Mouse (Mus musculus): ENCODE data around the gene Spindoc. TPM values are rescaled to one million over a fixed set of nuclear protein-coding genes. Genes with fewer than 3 reads are reported as not detected.

Gene Spindoc
- polyA plus RNA-seq (2014; fragmentation: Nextera tagmentation; extraction: Ambion mirVana), result 15.8 and 22.6 TPM in 2 replicates

GRCm38 (mm10) chr19:7382903-7383865 is at the start of gene Spindoc:
Gene Spindoc, minus strand, starts transcription at chr19:7382994.
- peak within 1 kb of the TSS; percentile 77 for H3K4me3 ChIP-seq (ENCODE audit: low read depth, low read length)
- no peaks in the 10 kb centered on the region for H3K36me3 ChIP-seq (ENCODE audit: control insufficient read depth, insufficient read depth, low read length)
- H3K27ac ChIP-seq (ENCODE audit: low read depth, low read length), result peak within 1 kb of the TSS; percentile 91
- peaks cover 13% of the 10 kb centered on the region for H3K4me1 ChIP-seq (ENCODE audit: control insufficient read depth, insufficient read depth, low read length)
- H3K9ac ChIP-seq (replicated peaks; ENCODE audit: low read depth, low read length), result peak within 1 kb of the TSS; percentile 79
- ATAC-seq (ENCODE audit: low read depth), result peak; percentile 98
- no peaks in the 10 kb centered on the region for H3K27me3 ChIP-seq (ENCODE audit: control insufficient read depth, insufficient read depth, low read length)
- under 1% methylated on average over 45 of the region's 52 CpGs for WGBS
- no peaks in the 10 kb centered on the region for H3K9me3 ChIP-seq (ENCODE audit: control insufficient read depth, low read length)
- peak within 1 kb of the TSS; percentile 53 for H3K4me2 ChIP-seq (ENCODE audit: low read depth, low read length)

DNA sequence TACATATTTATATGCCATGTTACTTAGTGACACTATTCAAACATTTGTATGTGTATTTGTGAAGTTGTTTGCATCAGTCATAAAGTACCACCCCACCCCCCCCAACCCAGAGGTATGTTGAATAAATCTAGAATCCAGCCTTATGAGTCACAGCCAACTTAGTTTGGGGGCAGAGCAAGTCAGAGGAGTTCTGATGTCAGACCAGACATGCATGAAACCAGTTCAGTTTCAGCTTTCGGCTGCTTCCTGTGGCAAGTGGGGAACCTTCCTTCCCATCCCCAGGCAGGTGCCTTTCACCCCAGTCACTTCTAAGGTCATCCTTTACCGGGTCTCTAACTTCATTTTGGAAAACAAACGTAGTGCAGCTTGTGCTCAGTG is 42.6 kb upstream of the Spindoc start:
- WGBS, result 54% methylated on average over 3 of the region's 3 CpGs
- Histone ChIP-seq H3K4me1 (ENCODE audit: control insufficient read depth, insufficient read depth, low read length) (peaks cover 52% of the 10 kb centered on the region), H3K27me3 (ENCODE audit: control insufficient read depth, insufficient read depth, low read length) (no peaks in the 10 kb centered on the region), H3K9ac (replicated peaks; ENCODE audit: low read depth, low read length) (no peak overlapping the region), H3K4me2 (ENCODE audit: low read depth, low read length) (peak overlapping the region; percentile 91; the same call in 1 of the 2 replicates), H3K9me3 (ENCODE audit: control insufficient read depth, low read length) (no peaks in the 10 kb centered on the region), H3K4me3 (ENCODE audit: low read depth, low read length) (no peak overlapping the region), H3K36me3 (ENCODE audit: control insufficient read depth, insufficient read depth, low read length) (peaks cover 54% of the 10 kb centered on the region), H3K27ac (ENCODE audit: low read depth, low read length) (no peak overlapping the region)
- ATAC-seq (ENCODE audit: low read depth), result no peak

- H3K4me1 ChIP-seq (ENCODE audit: control insufficient read depth, insufficient read depth, low read length), result peaks cover 58% of the 10 kb centered on the region
- peaks cover 50% of the 10 kb centered on the region for H3K36me3 ChIP-seq (ENCODE audit: control insufficient read depth, insufficient read depth, low read length)
- H3K9ac ChIP-seq (replicated peaks; ENCODE audit: low read depth, low read length), result peak overlapping the region; percentile 73; the same call in 1 of the 2 replicates
Measured at GRCm38 (mm10) chr19:7424590-7425397, 42.0 kb upstream of the Spindoc start.

GRCm38 (mm10) chr19:7424131-7424530 is 41.3 kb upstream of the Spindoc start:
- H3K27me3 ChIP-seq (ENCODE audit: control insufficient read depth, insufficient read depth, low read length), result no peaks in the 10 kb centered on the region
- no peaks in the 10 kb centered on the region for H3K9me3 ChIP-seq (ENCODE audit: control insufficient read depth, low read length)
- 58% methylated on average over 7 of the region's 7 CpGs for WGBS
- H3K9ac ChIP-seq (replicated peaks; ENCODE audit: low read depth, low read length), result peak overlapping the region; percentile 73
- ATAC-seq (ENCODE audit: low read depth), result no peak
- peak overlapping the region; percentile 88 for H3K27ac ChIP-seq (ENCODE audit: low read depth, low read length)
- H3K4me3 ChIP-seq (ENCODE audit: low read depth, low read length), result peak overlapping the region; percentile 39
- peaks cover 44% of the 10 kb centered on the region for H3K36me3 ChIP-seq (ENCODE audit: control insufficient read depth, insufficient read depth, low read length)
- H3K4me1 ChIP-seq (ENCODE audit: control insufficient read depth, insufficient read depth, low read length), result peaks cover 64% of the 10 kb centered on the region
- H3K4me2 ChIP-seq (ENCODE audit: low read depth, low read length), result peak overlapping the region; percentile 91

More at GRCm38 (mm10) chr19:7424590-7425397, 42.0 kb upstream of the Spindoc start:
- H3K9me3 ChIP-seq (ENCODE audit: control insufficient read depth, low read length), result no peaks in the 10 kb centered on the region
- H3K4me2 ChIP-seq (ENCODE audit: low read depth, low read length), result peak overlapping the region; percentile 91; the same call in 1 of the 2 replicates
- H3K27ac ChIP-seq (ENCODE audit: low read depth, low read length), result peak overlapping the region; percentile 55; the same call in 1 of the 2 replicates
- peak overlapping the region; percentile 10; the same call in 1 of the 2 replicates for H3K4me3 ChIP-seq (ENCODE audit: low read depth, low read length)
- ATAC-seq (ENCODE audit: low read depth), result no peak
- 49% methylated on average over 8 of the region's 8 CpGs for WGBS
- H3K27me3 ChIP-seq (ENCODE audit: control insufficient read depth, insufficient read depth, low read length), result no peaks in the 10 kb centered on the region

DNA sequence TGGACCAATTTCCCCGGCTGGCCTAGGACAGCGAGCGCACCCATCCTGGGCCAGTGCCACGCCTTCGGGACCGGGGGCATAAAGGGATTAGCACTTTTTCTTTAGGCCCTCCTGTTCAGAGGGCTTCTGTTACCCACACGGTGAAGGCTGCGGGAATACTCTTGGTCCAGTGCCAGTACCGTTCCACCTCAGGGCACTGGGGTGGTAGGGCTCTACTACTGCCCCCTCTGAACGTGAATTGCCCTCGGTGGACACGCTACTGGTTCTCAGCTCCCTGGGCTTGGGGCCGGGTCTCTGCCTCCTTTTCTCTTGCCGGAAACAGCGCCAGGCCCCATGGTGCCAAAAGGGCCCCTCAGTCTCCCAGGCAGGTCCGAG is 40.8 kb upstream of the Spindoc start:
- peaks cover 42% of the 10 kb centered on the region for H3K36me3 ChIP-seq (ENCODE audit: control insufficient read depth, insufficient read depth, low read length)
- no peaks in the 10 kb centered on the region for H3K27me3 ChIP-seq (ENCODE audit: control insufficient read depth, insufficient read depth, low read length)
- peak overlapping the region; percentile 88 for H3K27ac ChIP-seq (ENCODE audit: low read depth, low read length)
- H3K4me2 ChIP-seq (ENCODE audit: low read depth, low read length), result peak overlapping the region; percentile 91
- H3K4me3 ChIP-seq (ENCODE audit: low read depth, low read length), result peak overlapping the region; percentile 39
- no peak; the same call in 1 of the 2 replicates for ATAC-seq (ENCODE audit: low read depth)
- no peaks in the 10 kb centered on the region for H3K9me3 ChIP-seq (ENCODE audit: control insufficient read depth, low read length)
- peak overlapping the region; percentile 73 for H3K9ac ChIP-seq (replicated peaks; ENCODE audit: low read depth, low read length)
- 14% methylated on average over 16 of the region's 16 CpGs for WGBS
- H3K4me1 ChIP-seq (ENCODE audit: control insufficient read depth, insufficient read depth, low read length), result peaks cover 69% of the 10 kb centered on the region

- peak overlapping the region; percentile 73 for H3K9ac ChIP-seq (replicated peaks; ENCODE audit: low read depth, low read length)
- no peaks in the 10 kb centered on the region for H3K27me3 ChIP-seq (ENCODE audit: control insufficient read depth, insufficient read depth, low read length)
- ATAC-seq (ENCODE audit: low read depth), result peak; percentile 64
- H3K4me1 ChIP-seq (ENCODE audit: control insufficient read depth, insufficient read depth, low read length), result peaks cover 69% of the 10 kb centered on the region
- peak overlapping the region; percentile 39 for H3K4me3 ChIP-seq (ENCODE audit: low read depth, low read length)
- H3K9me3 ChIP-seq (ENCODE audit: control insufficient read depth, low read length), result no peaks in the 10 kb centered on the region
- peaks cover 40% of the 10 kb centered on the region for H3K36me3 ChIP-seq (ENCODE audit: control insufficient read depth, insufficient read depth, low read length)
- peak overlapping the region; percentile 88 for H3K27ac ChIP-seq (ENCODE audit: low read depth, low read length)
- H3K4me2 ChIP-seq (ENCODE audit: low read depth, low read length), result peak overlapping the region; percentile 91
- WGBS, result 10% methylated on average over 51 of the region's 51 CpGs
Measured at GRCm38 (mm10) chr19:7423028-7423655, 40.3 kb upstream of the Spindoc start.

GRCm38 (mm10) chr19:7422656-7423027 is 39.8 kb upstream of the Spindoc start:
- 3% methylated on average over 21 of the region's 35 CpGs for WGBS
- H3K4me2 ChIP-seq (ENCODE audit: low read depth, low read length), result peak overlapping the region; percentile 91
- H3K4me3 ChIP-seq (ENCODE audit: low read depth, low read length), result peak overlapping the region; percentile 39
- H3K27me3 ChIP-seq (ENCODE audit: control insufficient read depth, insufficient read depth, low read length), result no peaks in the 10 kb centered on the region
- H3K9ac ChIP-seq (replicated peaks; ENCODE audit: low read depth, low read length), result peak overlapping the region; percentile 73
- H3K27ac ChIP-seq (ENCODE audit: low read depth, low read length), result peak overlapping the region; percentile 88
- ATAC-seq (ENCODE audit: low read depth), result peak; percentile 2; the same call in 1 of the 2 replicates
- no peaks in the 10 kb centered on the region for H3K9me3 ChIP-seq (ENCODE audit: control insufficient read depth, low read length)
- peaks cover 69% of the 10 kb centered on the region for H3K4me1 ChIP-seq (ENCODE audit: control insufficient read depth, insufficient read depth, low read length)
- peaks cover 38% of the 10 kb centered on the region for H3K36me3 ChIP-seq (ENCODE audit: control insufficient read depth, insufficient read depth, low read length)
